Comparison of ENCODE assay signal across 9 mouse cellular contexts in genomic region chr10:39665071-39665502, GRCm38 (mm10). TPM values are rescaled to one million over a fixed set of nuclear protein-coding genes. Genes with fewer than 3 reads are reported as not detected.
A peak's percentile ranks its signal among the peaks of the same experiment; 100 is the strongest.
DNase-seq lines count a peak whose midpoint lies in the region; ATAC-seq and TF ChIP-seq lines count a peak whose summit lies in the region.
"Had no signal": no experiment of that assay in that cellular context is flagged by ENCODE, and none has a peak within 500 bp of the region (broad histone marks: within the 10 kb centered on the region; RNA-seq: fewer than 3 reads in every experiment).

No protein-coding gene starts in this region.

- 29% methylated on average over 4 of the region's 4 CpGs for WGBS in heart, embryonic 14.5 days
- WGBS in heart, postnatal 0 days: 27% methylated on average over 4 of the region's 4 CpGs

- H3K36me3 ChIP-seq in heart, embryonic 14.5 days (ENCODE audit: control insufficient read depth, insufficient read depth, low read length): no peaks in the 10 kb centered on the region
- H3K36me3 ChIP-seq in heart, postnatal 0 days (replicated peaks; ENCODE audit: control insufficient read depth, insufficient read depth, low read length): no peaks in the 10 kb centered on the region

- TF ChIP-seq CTCF in brain, embryonic 14.5 days (IDR thresholded peaks at IDR 0.05; ENCODE audit: borderline replicate concordance, extremely low read depth, insufficient read depth, insufficient read length): no peak
- TF ChIP-seq CTCF in heart, postnatal 0 days (IDR thresholded peaks at IDR 0.05; ENCODE audit: low read depth): no peak

- peak overlapping the region; percentile 30; the same call in 1 of the 2 replicates for H3K9ac ChIP-seq in heart, embryonic 14.5 days (ENCODE audit: low read length)
- no peak overlapping the region for H3K9ac ChIP-seq in heart, postnatal 0 days (replicated peaks; ENCODE audit: low read depth, low read length)

- H3K4me3 ChIP-seq in heart, embryonic 14.5 days (ENCODE audit: control insufficient read depth in 1 of 2, insufficient read depth in 1 of 2, low read depth in 1 of 2, low read length in 2 of 2): no peak overlapping the region
- no peak overlapping the region for H3K4me3 ChIP-seq in heart, postnatal 0 days (ENCODE audit: low read depth, low read length)

- H3K4me1 ChIP-seq in heart, embryonic 14.5 days (ENCODE audit: control insufficient read depth in 2 of 2, insufficient read depth in 2 of 2, low read length in 2 of 2): peaks cover 11 to 35% of the 10 kb centered on the region in 2 experiments
- peaks cover 8% of the 10 kb centered on the region for H3K4me1 ChIP-seq in heart, postnatal 0 days (ENCODE audit: control insufficient read depth, insufficient read depth)

- DNase-seq in heart, adult 18-20 months: no peak
- DNase-seq in brain, embryonic 14.5 days (ENCODE audit: low read depth): peak; percentile 47
- DNase-seq in heart, postnatal 0 days (ENCODE audit: low spot score): peak; percentile 49
- DNase-seq in spleen, adult 12 weeks (ENCODE audit: low spot score): no peak
- no peak for DNase-seq in frontal cortex, postnatal 14 days (ENCODE audit: low spot score in 2 of 2)
- DNase-seq: kidney, adult 9 months had no signal

- ATAC-seq in heart, embryonic 14.5 days (ENCODE audit: insufficient number of reproducible peaks, insufficient read depth, low FRiP score, low read depth): no peak
- ATAC-seq in CD4-positive, CD25-positive, alpha-beta regulatory T cell, adult 4 months: peak; percentile 46
- peak; percentile 60 for ATAC-seq in heart, postnatal 0 days (ENCODE audit: insufficient read depth, low read depth)
- ATAC-seq in frontal cortex, adult (ENCODE audit: low TSS enrichment): no peak

- no peak for TF ChIP-seq EP300 in heart, postnatal 0 days (IDR thresholded peaks at IDR 0.05; ENCODE audit: low read depth)

- peak overlapping the region; percentile 73 to 78 for H3K27ac ChIP-seq in heart, embryonic 14.5 days (replicated peaks in 1 of 2; ENCODE audit: control insufficient read depth in 1 of 2, insufficient read depth in 1 of 2, low read depth in 2 of 2, low read length in 2 of 2)
- H3K27ac ChIP-seq in heart, postnatal 0 days (ENCODE audit: low read depth): peak overlapping the region; percentile 39

- H3K4me2 ChIP-seq in heart, embryonic 14.5 days (ENCODE audit: low read length): no peak overlapping the region
- H3K4me2 ChIP-seq in heart, postnatal 0 days (ENCODE audit: low read depth, low read length): no peak overlapping the region

- no peaks in the 10 kb centered on the region for H3K9me3 ChIP-seq in heart, embryonic 14.5 days (ENCODE audit: control insufficient read depth, low read length)
- H3K9me3 ChIP-seq in heart, postnatal 0 days (replicated peaks; ENCODE audit: control insufficient read depth, low read length): no peaks in the 10 kb centered on the region

- TF ChIP-seq POLR2A in brain, embryonic 14.5 days (IDR thresholded peaks at IDR 0.05; ENCODE audit: borderline replicate concordance, extremely low read depth, insufficient read depth, insufficient read length, poor library complexity, severe bottlenecking): no peak

- no peaks in the 10 kb centered on the region for H3K27me3 ChIP-seq in heart, embryonic 14.5 days (ENCODE audit: control insufficient read depth, insufficient read depth, low read length)
- no peaks in the 10 kb centered on the region for H3K27me3 ChIP-seq in heart, postnatal 0 days (ENCODE audit: control insufficient read depth, insufficient read depth, low read length)

RNA-seq across cellular contexts. Expression of gene Traf3ip2, which starts 52.4 kb away (rescaled TPM):
- 10.2 and 10.8 TPM in 2 replicates for polyA plus RNA-seq in heart, embryonic 14.5 days (2014; fragmentation: Nextera tagmentation; extraction: Ambion mirVana)
- 1 to 10 TPM; 4.7 to 5.4 TPM for total RNA-seq in heart, adult 18-20 months (2021)
- 10 to 100 TPM; 35.5 to 37.9 TPM for polyA plus RNA-seq in CD4-positive, CD25-positive, alpha-beta regulatory T cell, adult 4 months (2017; shearing (Covaris generic))
- polyA plus RNA-seq in brain, embryonic 14.5 days (2012; rRNA removed): 2.8 TPM in 2 replicates
- total RNA-seq in heart, postnatal 0 days (2014; rRNA removed; ENCODE audit: low replicate concordance): 6.4 and 9.9 TPM in 2 replicates
- 6.3 and 6.4 TPM in 2 replicates for polyA plus RNA-seq in heart, postnatal 0 days (2015; fragmentation: Nextera tagmentation; extraction: Ambion mirVana)

Comparison
In these comparisons a context has a peak if more than half of its experiments do, and no peak if none do; other contexts are left out.
1. ATAC-seq: peak in CD4-positive, CD25-positive, alpha-beta regulatory T cell, adult 4 months (single experiment) and heart, postnatal 0 days (single experiment); none in heart, embryonic 14.5 days (single experiment) and frontal cortex, adult (single experiment).
2. DNase-seq: peak in brain, embryonic 14.5 days (single experiment) and heart, postnatal 0 days (single experiment); none in heart, adult 18-20 months (0 of 2), spleen, adult 12 weeks (single experiment) and frontal cortex, postnatal 14 days (0 of 2).